Mouse (Mus musculus) A20 (cell line): Measurements from ENCODE around the gene Gcnt2.
"Not testable (repeated sequence)": the region's sequence is repeated elsewhere in the genome, so short reads cannot be mapped to it uniquely, and the experiment has no call there.

Source experiments
- DNase-seq: peaks from one replicate; pipeline ENCODE4 v3.0.0-alpha.2; 2011; ENCODE audit warnings: low read depth, low spot score

The Gcnt2 gene

GRCm38 (mm10) chr13:40874021-40874420 lies 14.5 kb downstream of the Gcnt2 start:
- DNase-seq: no peak

GRCm38 (mm10) chr13:40875415-40875814 lies 15.9 kb downstream of the Gcnt2 start:
- no peak for DNase-seq

DNA sequence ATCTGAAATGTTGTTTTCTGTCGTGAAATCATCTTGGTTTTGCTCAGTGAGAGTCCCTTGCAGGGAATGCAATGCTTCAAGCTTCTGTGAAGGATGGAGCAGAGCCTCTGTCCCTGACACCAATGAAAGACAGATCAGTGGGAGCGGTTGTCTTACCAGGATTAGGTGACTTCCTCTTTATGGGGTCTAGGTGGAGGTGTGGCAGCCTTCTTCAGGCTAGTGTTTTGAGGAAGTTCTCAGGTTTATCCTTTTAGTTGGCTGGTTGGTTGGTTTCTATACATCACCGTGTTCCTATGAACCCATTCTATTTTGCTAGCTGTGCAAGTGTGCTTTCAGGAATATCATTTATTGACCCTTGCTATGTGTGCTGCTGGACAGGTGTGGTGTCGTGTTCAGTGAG lies 18.0 kb downstream of the Gcnt2 start:
- peak; percentile 15 for DNase-seq

DNA sequence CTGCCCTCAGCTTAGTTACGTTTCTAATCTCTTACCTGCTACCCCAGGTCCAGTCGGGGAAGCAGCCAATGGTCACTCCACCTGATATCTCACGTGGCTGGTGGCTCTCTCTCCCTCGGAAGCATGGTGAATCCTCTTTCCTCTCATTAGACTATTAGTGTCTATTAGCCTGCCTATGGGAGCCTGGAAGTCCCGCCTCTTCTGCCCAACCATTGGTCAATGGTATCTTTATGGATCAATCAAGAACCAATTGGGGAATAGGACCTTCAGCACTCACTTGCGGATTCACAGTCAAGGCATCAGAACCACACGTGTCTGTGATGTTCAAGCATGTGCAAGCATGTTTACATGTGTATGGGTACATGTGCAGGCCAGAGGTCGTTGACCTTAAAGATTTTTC lies 21.0 kb downstream of the Gcnt2 start:
- no peak for DNase-seq

DNA sequence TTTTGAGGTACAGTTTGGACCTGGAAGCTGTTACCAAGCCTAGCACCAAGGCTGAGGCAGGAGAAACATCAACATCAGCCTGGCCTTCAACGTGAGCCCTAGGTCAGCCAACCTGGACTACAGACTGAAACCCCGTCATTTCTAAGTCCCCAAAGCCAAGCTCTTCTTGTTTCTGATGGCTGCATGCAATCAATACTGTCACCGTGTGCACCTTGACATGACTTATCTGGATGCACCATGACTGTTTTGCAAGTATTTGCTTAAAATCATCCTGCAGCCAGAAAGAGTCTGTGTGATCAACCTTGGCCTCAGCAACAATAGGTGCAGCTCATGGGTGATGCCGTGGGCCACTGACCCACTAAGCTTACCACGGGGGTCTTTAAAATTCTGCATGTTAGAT lies 23.1 kb downstream of the Gcnt2 start:
- DNase-seq: no peak

- DNase-seq: no peak
These were observed 24.3 kb downstream of the Gcnt2 start for GRCm38 (mm10) chr13:40883903-40884302.

DNA sequence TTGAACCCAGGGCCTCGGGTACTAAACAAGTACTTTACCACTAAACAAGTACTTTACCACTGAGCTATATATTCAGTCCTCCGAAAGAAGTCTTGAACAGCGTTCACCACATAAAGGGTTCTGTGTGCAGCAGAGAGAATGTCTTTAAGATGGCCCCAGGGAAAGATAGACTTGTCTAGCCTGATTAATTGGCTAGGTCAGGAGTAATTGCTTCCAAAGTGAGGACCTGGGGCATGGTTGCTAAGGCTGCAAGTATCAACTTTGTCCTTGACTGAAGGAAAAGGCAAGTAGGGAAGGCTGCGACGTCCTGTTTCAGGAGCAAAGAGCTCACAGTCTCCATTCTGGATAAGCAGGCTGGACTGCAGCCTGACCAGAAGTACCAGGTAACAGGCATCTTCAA lies 25.3 kb downstream of the Gcnt2 start:
- no peak for DNase-seq

DNA sequence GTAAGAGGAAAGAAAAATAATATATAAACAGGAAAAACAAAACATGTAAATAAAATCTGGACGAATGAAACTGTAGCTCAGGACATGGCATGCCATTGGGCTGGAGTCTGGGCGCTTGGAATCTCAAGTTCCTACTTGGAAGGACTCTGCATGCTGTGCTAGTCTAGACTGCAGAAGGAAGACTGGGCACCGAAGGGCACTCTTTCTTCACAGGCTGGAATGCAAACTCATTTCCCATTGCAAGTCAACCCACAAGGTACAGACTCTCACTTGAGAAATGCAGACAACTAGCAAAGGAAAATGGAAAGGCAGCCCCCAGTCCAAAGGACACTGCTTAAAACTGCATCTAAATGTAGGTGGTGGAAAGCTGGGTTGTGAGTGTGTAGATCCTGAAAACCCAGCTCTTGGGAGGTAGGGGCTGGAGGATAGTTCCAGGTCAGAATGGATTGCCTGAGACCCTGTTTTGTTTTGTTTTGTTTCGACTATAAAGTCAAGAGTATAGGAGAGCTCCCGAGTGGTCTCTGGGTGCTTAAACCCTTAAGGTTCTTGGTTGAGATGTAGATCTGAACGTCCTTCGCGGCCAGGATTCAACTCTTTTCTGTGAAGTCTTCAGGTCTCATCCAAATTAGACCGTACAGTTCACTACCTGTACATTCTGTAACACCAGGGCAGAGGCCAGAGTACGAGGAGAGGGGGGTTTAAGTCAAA lies 26.5 kb downstream of the Gcnt2 start:
- no peak for DNase-seq

DNA sequence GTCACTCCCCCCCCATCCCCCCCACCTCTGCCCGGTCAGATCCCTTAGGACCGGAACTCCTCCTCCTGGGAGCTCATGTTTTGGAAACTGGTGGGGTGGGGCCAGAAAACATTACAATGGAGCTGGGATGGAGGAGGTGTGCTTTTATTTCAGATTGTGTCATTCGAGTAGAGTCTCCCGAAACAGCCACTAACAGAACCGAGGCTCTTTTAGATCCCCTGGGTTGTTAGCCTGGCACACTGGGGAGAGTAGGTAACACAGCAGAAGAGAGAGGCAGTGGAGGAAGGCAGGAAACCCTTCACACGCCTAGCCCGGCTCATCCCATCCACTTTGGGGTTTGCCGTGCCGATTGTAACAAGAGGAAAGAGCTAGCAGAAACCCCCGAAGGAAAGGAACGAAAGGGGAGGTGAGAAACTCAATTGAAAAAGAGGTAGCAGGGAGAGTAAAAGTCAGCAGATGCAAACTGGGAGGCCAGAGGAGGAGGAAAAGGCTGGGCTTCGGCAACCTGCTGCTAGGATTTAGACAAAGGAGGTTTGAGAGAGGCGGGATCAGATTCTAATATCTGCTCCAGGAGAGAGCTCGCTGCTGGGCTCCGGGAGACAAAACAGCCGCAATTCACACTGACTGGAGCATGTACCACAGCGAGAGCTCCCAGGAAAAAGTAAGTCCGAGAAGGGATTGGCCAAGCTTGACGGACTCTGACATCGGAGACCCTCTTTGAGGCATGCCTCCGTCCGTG lies 27.3 kb downstream of the Gcnt2 start:
- DNase-seq: no peak

GRCm38 (mm10) chr13:40890595-40890994 lies 31.0 kb downstream of the Gcnt2 start:
- DNase-seq: no peak

- DNase-seq: not testable (repeated sequence)
These were observed 31.8 kb downstream of the Gcnt2 start for GRCm38 (mm10) chr13:40891369-40891768.

GRCm38 (mm10) chr13:40892043-40892442 lies 32.5 kb downstream of the Gcnt2 start:
- DNase-seq: no peak

GRCm38 (mm10) chr13:40892547-40892946 lies 33.0 kb downstream of the Gcnt2 start:
- DNase-seq: no peak

DNA sequence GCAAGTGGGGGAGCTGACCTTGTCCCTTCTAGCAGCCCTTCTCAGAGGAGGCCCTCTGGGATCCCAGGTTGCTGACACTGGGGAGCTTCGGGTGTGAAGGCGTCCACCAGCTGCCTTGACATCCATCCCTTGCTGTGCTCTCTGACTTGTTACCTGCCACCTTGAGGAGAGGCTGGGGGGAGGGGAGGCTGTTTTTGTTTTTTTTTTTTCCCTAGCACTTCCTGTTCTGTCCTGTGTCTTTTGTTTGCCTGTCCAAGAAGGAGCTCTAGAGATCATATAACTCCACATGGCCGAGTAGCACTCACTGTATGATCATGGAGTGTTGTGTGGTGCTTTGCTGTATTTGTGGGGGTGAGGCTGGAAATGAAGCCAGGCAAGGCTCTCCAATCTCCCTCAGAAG lies 34.0 kb downstream of the Gcnt2 start:
- DNase-seq: no peak

GRCm38 (mm10) chr13:40898049-40898690 lies 38.6 kb downstream of the Gcnt2 start:
- not testable (repeated sequence) for DNase-seq

DNA sequence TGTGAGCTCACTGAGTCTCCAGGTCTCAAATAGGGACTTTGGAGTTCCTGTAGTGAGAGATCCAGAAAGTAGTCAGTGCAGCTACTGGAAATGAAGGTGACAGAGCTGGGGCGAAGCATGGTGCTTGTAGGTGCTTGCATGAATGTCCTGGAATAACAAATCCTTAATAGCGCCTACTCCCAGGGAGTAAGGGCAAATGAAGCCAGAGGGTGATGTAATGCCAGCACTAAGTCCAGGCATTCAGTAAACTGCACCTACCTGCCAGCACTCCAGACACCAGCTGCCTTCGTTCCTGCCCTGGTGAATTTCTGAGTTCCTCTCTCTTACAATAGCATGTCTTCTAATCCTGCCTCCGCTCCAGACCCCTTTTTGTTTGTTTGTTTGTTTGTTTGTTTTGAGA lies 39.1 kb downstream of the Gcnt2 start:
- no peak for DNase-seq

- DNase-seq: no peak
These were observed 39.9 kb downstream of the Gcnt2 start for GRCm38 (mm10) chr13:40899349-40899993.

GRCm38 (mm10) chr13:40899994-40900970 lies 40.7 kb downstream of the Gcnt2 start:
- no peak for DNase-seq

DNA sequence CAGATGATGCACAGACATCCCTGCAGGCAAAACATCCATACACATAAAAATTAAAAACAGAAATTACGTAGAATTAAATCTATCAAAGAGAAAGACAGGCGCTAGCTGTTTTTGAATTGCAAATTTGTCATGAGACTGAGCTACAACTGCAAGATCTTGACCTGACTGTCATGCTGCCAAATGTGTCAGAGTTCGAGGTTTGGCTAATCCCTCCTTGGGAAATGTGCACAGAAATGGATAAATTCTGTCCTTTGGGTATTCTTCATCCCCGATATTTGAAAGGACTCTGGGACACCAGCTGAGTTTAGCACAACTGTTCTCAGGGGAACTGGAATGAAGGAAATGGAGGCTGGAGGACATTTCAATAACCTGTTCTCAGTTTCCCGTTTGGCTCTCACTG lies 41.7 kb downstream of the Gcnt2 start:
- DNase-seq: no peak

GRCm38 (mm10) chr13:40901831-40902459 lies 42.4 kb downstream of the Gcnt2 start:
- DNase-seq: no peak

- DNase-seq: no peak
These were observed 44.5 kb downstream of the Gcnt2 start for GRCm38 (mm10) chr13:40904080-40904479.
